Mouse (Mus musculus): ENCODE measurements around the gene Neu1. TPM values are rescaled to one million over a fixed set of nuclear protein-coding genes. Genes with fewer than 3 reads are reported as not detected.
A peak's percentile ranks its signal among the peaks of the same experiment; 100 is the strongest.
"Not testable (repeated sequence)": the region's sequence is repeated elsewhere in the genome, so short reads cannot be mapped to it uniquely, and the experiment has no call there.

Neu1 gene
- polyA plus RNA-seq, 1 experiment: not detected

GRCm38 (mm10) chr17:34956340-34956739 lies 25.3 kb downstream of the Neu1 start:
- Histone ChIP-seq H3K4me3 (ENCODE audit: insufficient read depth, low read depth, low read length) (no peak overlapping the region), H3K4me1 (ENCODE audit: control insufficient read depth, insufficient read depth, low read length) (peaks cover 5% of the 10 kb centered on the region; the same call in 1 of the 2 replicates), H3K27ac (ENCODE audit: insufficient read depth, low read depth, low read length) (no peak overlapping the region)
- WGBS: 39% methylated on average over 1 of the region's 1 CpGs
- TF ChIP-seq POLR2A (IDR thresholded peaks at IDR 0.05; ENCODE audit: insufficient read depth, low read depth, low read length): no peak
- TF ChIP-seq CTCF (IDR thresholded peaks at IDR 0.05; ENCODE audit: insufficient read depth, low read depth, low read length): no peak

GRCm38 (mm10) chr17:34957291-34957690 lies 26.2 kb downstream of the Neu1 start:
- H3K4me1 ChIP-seq (ENCODE audit: control insufficient read depth, insufficient read depth, low read length); H3K27ac ChIP-seq (ENCODE audit: insufficient read depth, low read depth, low read length); H3K4me3 ChIP-seq (ENCODE audit: insufficient read depth, low read depth, low read length): not testable (repeated sequence)
- 9% methylated on average over 39 of the region's 40 CpGs for WGBS

GRCm38 (mm10) chr17:34957966-34958365 lies 26.9 kb downstream of the Neu1 start:
- H3K27ac ChIP-seq (ENCODE audit: insufficient read depth, low read depth, low read length); H3K4me1 ChIP-seq (ENCODE audit: control insufficient read depth, insufficient read depth, low read length); H3K4me3 ChIP-seq (ENCODE audit: insufficient read depth, low read depth, low read length): not testable (repeated sequence)
- WGBS: 21% methylated on average over 31 of the region's 40 CpGs

GRCm38 (mm10) chr17:34958734-34959129 lies 27.7 kb downstream of the Neu1 start:
- H3K4me3 ChIP-seq (ENCODE audit: insufficient read depth, low read depth, low read length): peak overlapping the region; percentile 49
- WGBS: 0% methylated on average over 27 of the region's 47 CpGs
- H3K4me1 ChIP-seq (ENCODE audit: control insufficient read depth, insufficient read depth, low read length); H3K27ac ChIP-seq (ENCODE audit: insufficient read depth, low read depth, low read length): not testable (repeated sequence)

GRCm38 (mm10) chr17:34959130-34959778 lies 28.2 kb downstream of the Neu1 start, which contains the start of gene Hspa1b:
Gene Hspa1b (minus strand): TSS chr17:34959238.
- Histone ChIP-seq H3K27ac (ENCODE audit: insufficient read depth, low read depth, low read length) (peak within 1 kb of the TSS; percentile 78), H3K4me3 (ENCODE audit: insufficient read depth, low read depth, low read length) (peak within 1 kb of the TSS; percentile 49)
- not testable (repeated sequence) for H3K4me1 ChIP-seq (ENCODE audit: control insufficient read depth, insufficient read depth, low read length)
- TF ChIP-seq POLR2A (IDR thresholded peaks at IDR 0.05; ENCODE audit: insufficient read depth, low read depth, low read length): peak; percentile 47
- WGBS: under 1% methylated on average over 32 of the region's 32 CpGs

- TF ChIP-seq CTCF (IDR thresholded peaks at IDR 0.05; ENCODE audit: insufficient read depth, low read depth, low read length) (no peak), POLR2A (IDR thresholded peaks at IDR 0.05; ENCODE audit: insufficient read depth, low read depth, low read length) (no peak)
- H3K4me3 ChIP-seq (ENCODE audit: insufficient read depth, low read depth, low read length): no peak overlapping the region
- H3K27ac ChIP-seq (ENCODE audit: insufficient read depth, low read depth, low read length): no peak overlapping the region
- H3K4me1 ChIP-seq (ENCODE audit: control insufficient read depth, insufficient read depth, low read length): peaks cover 5% of the 10 kb centered on the region; the same call in 1 of the 2 replicates
- 13% methylated on average over 12 of the region's 12 CpGs for WGBS
Observed at GRCm38 (mm10) chr17:34959881-34960515, 28.9 kb downstream of the Neu1 start.

- Histone ChIP-seq H3K4me3 (ENCODE audit: insufficient read depth, low read depth, low read length) (no peak overlapping the region), H3K4me1 (ENCODE audit: control insufficient read depth, insufficient read depth, low read length) (peaks cover 8% of the 10 kb centered on the region; the same call in 1 of the 2 replicates), H3K27ac (ENCODE audit: insufficient read depth, low read depth, low read length) (no peak overlapping the region)
- TF ChIP-seq CTCF (IDR thresholded peaks at IDR 0.05; ENCODE audit: insufficient read depth, low read depth, low read length) (no peak), POLR2A (IDR thresholded peaks at IDR 0.05; ENCODE audit: insufficient read depth, low read depth, low read length) (no peak)
Observed at GRCm38 (mm10) chr17:34960702-34961493, 29.8 kb downstream of the Neu1 start.

- peaks cover 7% of the 10 kb centered on the region; the same call in 1 of the 2 replicates for H3K4me1 ChIP-seq (ENCODE audit: control insufficient read depth, insufficient read depth, low read length)
- no peak for TF ChIP-seq CTCF (IDR thresholded peaks at IDR 0.05; ENCODE audit: insufficient read depth, low read depth, low read length)
- TF ChIP-seq POLR2A (IDR thresholded peaks at IDR 0.05; ENCODE audit: insufficient read depth, low read depth, low read length): no peak
- H3K4me3 ChIP-seq (ENCODE audit: insufficient read depth, low read depth, low read length): no peak overlapping the region
- 39% methylated on average over 3 of the region's 3 CpGs for WGBS
- H3K27ac ChIP-seq (ENCODE audit: insufficient read depth, low read depth, low read length): no peak overlapping the region
Observed at GRCm38 (mm10) chr17:34962125-34962524, 31.1 kb downstream of the Neu1 start.

GRCm38 (mm10) chr17:34962841-34963240 lies 31.8 kb downstream of the Neu1 start:
- Histone ChIP-seq H3K4me1 (ENCODE audit: control insufficient read depth, insufficient read depth, low read length) (peaks cover 6% of the 10 kb centered on the region; the same call in 1 of the 2 replicates), H3K27ac (ENCODE audit: insufficient read depth, low read depth, low read length) (no peak overlapping the region), H3K4me3 (ENCODE audit: insufficient read depth, low read depth, low read length) (no peak overlapping the region)
- TF ChIP-seq CTCF (IDR thresholded peaks at IDR 0.05; ENCODE audit: insufficient read depth, low read depth, low read length): no peak
- TF ChIP-seq POLR2A (IDR thresholded peaks at IDR 0.05; ENCODE audit: insufficient read depth, low read depth, low read length): no peak
- 74% methylated on average over 1 of the region's 1 CpGs for WGBS
